Mouse (Mus musculus) retina, adult 2 months (tissue): Measurements from ENCODE around the gene Tmem183a.

Source experiments
- DNase-seq: peaks from one replicate; pipeline ENCODE4 v3.0.0-alpha.2; 2012; ENCODE audit warnings: low read depth, low spot score

The Tmem183a gene

GRCm38 (mm10) chr1:134361857-134362212, at the start of gene Tmem183a:
Gene Tmem183a (minus strand): TSS chr1:134361979.
- DNase-seq: peak; percentile 82

GRCm38 (mm10) chr1:134408080-134408479, 46.3 kb upstream of the Tmem183a start:
- DNase-seq: no peak

- no peak for DNase-seq
Measured at GRCm38 (mm10) chr1:134406414-134406771, 44.6 kb upstream of the Tmem183a start.

- no peak for DNase-seq
Measured at GRCm38 (mm10) chr1:134405509-134406413, 44.0 kb upstream of the Tmem183a start, which contains the start of gene Cyb5r1. Gene Cyb5r1 (plus strand): TSS chr1:134405559.

- no peak for DNase-seq
Measured at GRCm38 (mm10) chr1:134399735-134400134, 38.0 kb upstream of the Tmem183a start.

- no peak for DNase-seq
Measured at GRCm38 (mm10) chr1:134398210-134398609, 36.4 kb upstream of the Tmem183a start.

- DNase-seq: no peak
Measured at GRCm38 (mm10) chr1:134393827-134394226, 32.0 kb upstream of the Tmem183a start.

- DNase-seq: no peak
Measured at GRCm38 (mm10) chr1:134385666-134386065, 23.9 kb upstream of the Tmem183a start, which contains the start of gene 4933406M09Rik. Gene 4933406M09Rik (plus strand): TSS chr1:134385940.

GRCm38 (mm10) chr1:134385176-134385575, 23.4 kb upstream of the Tmem183a start:
- no peak for DNase-seq

GRCm38 (mm10) chr1:134384581-134384980, 22.8 kb upstream of the Tmem183a start:
- no peak for DNase-seq

- no peak for DNase-seq
Measured at GRCm38 (mm10) chr1:134381795-134382625, 20.2 kb upstream of the Tmem183a start.

GRCm38 (mm10) chr1:134381051-134381450, 19.3 kb upstream of the Tmem183a start:
- no peak for DNase-seq

GRCm38 (mm10) chr1:134374124-134374523, 12.3 kb upstream of the Tmem183a start:
- no peak for DNase-seq

GRCm38 (mm10) chr1:134368777-134369337, 7.1 kb upstream of the Tmem183a start:
- peak; percentile 42 for DNase-seq

GRCm38 (mm10) chr1:134365491-134365890, 3.7 kb upstream of the Tmem183a start:
- no peak for DNase-seq

- DNase-seq: no peak
Measured at GRCm38 (mm10) chr1:134363194-134363593, 1.4 kb upstream of the Tmem183a start.

GRCm38 (mm10) chr1:134361195-134361856, 453 bp downstream of the Tmem183a start:
- no peak for DNase-seq

- no peak for DNase-seq
Measured at GRCm38 (mm10) chr1:134360656-134361055, 1.1 kb downstream of the Tmem183a start.

GRCm38 (mm10) chr1:134357461-134357860, 4.3 kb downstream of the Tmem183a start:
- DNase-seq: no peak

- peak; percentile 13 for DNase-seq
Measured at GRCm38 (mm10) chr1:134353326-134353725, 8.5 kb downstream of the Tmem183a start.

GRCm38 (mm10) chr1:134347791-134348190, 14.0 kb downstream of the Tmem183a start:
- no peak for DNase-seq
